Mouse (Mus musculus): ENCODE data around the gene Timm9. TPM values are rescaled to one million over a fixed set of nuclear protein-coding genes. Genes with fewer than 3 reads are reported as not detected.

The Timm9 gene
- total RNA-seq (2021): 10 to 100 TPM; 26.7 to 32.8 TPM
- long read RNA-seq, experiment 1, transcript Timm9-207 (5 exons, 718 nt): major isoform, 8 of 19 reads
- long read RNA-seq, experiment 1, partial matches to known transcripts: 0 of 19 reads
- long read RNA-seq, experiment 1, other reads (novel, unspliced or antisense): 8 of 19 reads
- long read RNA-seq, experiment 2, transcript Timm9-207 (5 exons, 718 nt): major isoform, 6 of 9 reads
- long read RNA-seq, experiment 2, partial matches to known transcripts: 0 of 9 reads
- long read RNA-seq, experiment 2, other reads (novel, unspliced or antisense): 2 of 9 reads

GRCm38 (mm10) chr12:71136130-71136973, at the start of gene Timm9, which contains the start of gene 2700049A03Rik:
TSS of gene Timm9 (minus strand) at chr12:71136684.
TSS of gene 2700049A03Rik (plus strand) at chr12:71136848.
- peak; percentile 69 for DNase-seq

- no peak for DNase-seq
These were observed 47.9 kb upstream of the Timm9 start for GRCm38 (mm10) chr12:71184396-71184795.

DNA sequence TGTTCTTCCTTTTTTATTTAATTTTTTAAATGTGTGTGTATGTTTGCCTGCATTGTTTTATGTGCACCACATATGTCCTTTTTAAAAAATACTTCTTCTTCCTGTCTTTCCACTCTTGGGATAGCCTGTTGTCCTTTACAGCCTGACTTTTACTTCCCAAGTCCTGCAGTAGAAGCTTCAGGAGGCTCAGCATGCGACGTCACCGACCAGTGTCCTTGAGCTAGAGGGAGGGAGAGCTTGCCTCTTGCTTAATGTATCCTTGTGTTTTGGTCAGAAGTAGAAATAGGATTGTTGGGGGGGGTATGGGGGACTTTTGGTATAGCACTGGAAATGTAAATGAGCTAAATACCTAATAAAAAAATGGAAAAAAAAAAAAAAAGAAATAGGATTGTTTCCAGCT, 47.3 kb upstream of the Timm9 start:
- DNase-seq: no peak

DNA sequence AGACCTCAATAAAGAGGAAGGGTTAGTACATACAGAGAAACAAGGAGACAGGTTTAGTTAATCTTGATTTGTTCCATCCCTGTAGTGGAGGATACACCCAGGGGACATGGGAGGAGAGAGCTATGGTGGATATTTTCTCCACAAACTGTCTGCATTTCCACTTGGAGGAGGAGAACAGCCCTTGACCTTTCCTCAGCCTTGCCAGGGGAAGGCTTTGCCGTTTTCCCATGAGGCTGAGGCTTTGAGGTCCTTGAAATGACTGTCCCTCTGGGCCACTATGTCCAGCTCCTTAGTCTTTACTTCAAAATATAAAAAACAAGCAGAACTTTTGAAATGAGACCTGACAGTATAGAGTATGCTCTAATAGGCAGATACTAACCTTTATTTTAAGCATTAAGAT, 33.4 kb upstream of the Timm9 start:
- no peak for DNase-seq

GRCm38 (mm10) chr12:71164410-71164809, 27.9 kb upstream of the Timm9 start:
- DNase-seq: no peak

DNA sequence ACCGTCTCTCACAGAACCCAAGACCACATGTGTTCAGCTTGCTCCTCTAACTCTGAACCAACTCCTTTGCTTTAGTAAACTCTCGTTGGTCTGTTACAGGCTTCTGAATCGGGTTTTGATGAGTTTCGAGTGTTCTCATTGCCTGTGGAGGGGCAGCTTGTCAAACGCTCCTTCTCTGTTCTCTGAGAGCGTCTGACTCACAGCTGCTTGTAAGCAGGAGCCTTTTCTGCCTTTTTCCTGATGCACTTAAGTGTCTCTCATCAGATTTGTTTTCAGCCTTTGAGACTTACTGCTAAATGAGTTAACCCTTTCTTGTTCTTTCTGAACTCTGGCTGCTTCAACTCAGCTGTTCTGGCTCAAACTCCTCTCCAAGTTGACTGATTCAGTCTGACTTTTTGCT, 21.5 kb upstream of the Timm9 start:
- no peak for DNase-seq

DNA sequence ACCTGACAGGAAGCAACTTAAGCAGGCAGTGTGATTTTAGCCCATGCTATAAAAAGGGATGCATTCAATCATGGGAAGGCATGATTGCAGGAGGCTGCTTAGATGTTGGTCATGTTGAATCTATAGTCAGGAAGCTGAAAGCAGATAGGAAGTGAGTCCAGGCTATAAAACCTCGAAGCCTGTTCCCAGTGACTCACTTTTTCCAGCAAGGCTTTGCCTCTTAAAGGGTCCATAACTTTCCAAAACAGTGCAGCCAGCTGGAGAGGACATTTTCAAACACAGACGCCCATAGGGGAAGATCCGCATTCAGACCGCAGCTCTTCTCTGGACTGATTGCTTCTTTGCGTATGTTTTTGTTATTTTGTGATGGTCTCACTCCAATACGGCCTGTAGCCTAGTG, 18.5 kb upstream of the Timm9 start:
- DNase-seq: no peak

GRCm38 (mm10) chr12:71150167-71150566, 13.7 kb upstream of the Timm9 start:
- DNase-seq: no peak

DNA sequence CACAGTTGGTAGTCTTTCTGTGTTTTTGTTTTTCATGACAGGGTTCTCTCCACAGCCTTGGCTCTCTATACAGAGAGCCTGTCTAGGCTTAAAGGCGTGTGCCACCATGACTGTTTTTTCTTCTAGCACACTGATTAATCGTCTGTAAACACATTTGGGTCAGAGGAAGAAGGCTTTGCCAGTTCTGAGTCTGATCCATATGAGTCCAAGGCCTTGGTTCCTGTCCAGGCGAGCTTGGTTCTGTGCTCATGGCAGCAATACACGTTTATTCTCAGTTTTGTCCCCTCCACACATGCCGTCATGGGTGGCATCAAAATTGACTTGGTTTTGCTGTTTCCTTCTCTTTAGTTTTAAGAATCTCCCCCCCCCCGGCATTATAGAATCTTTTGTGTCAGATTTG, 13.0 kb upstream of the Timm9 start:
- DNase-seq: no peak

DNA sequence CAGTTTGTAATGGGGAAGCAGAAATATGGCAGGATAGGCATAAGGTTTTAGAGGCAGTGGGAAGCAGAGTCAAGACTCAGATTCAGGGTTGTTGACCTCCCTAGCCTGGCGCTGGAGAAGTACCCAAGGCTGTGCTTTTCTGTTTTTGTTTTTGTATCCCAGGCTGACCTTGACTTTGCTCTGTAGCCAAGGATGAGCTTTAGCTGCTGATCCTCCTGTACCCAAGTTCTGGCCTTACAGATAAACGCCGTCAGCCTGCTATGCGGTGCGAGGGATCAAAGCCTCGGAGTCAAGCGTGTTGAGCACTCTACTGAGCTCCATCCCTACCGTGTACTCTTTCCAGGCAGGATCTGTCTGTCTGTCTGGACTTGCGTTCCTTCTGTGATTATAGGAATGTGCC, 12.3 kb upstream of the Timm9 start:
- DNase-seq: no peak

DNA sequence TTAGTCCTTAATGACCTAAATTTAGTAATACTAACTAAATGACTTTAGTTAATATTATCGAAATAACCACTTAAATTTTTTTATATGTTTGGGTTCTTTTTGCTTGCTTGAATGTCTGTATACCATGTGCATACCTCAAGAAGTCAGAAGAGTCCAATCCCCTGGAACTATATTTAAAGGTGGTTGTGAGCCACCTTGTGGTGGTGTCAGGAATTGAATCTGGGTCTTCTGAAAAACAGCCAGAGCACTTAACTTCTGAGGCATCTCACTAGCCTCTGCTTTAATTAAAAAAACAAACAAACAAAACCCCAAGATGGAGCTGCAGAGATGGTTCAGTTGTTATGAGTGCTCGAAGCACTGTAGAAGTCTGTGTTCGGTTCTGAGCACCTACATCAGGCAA, 11.2 kb upstream of the Timm9 start:
- DNase-seq: peak; percentile 32

DNA sequence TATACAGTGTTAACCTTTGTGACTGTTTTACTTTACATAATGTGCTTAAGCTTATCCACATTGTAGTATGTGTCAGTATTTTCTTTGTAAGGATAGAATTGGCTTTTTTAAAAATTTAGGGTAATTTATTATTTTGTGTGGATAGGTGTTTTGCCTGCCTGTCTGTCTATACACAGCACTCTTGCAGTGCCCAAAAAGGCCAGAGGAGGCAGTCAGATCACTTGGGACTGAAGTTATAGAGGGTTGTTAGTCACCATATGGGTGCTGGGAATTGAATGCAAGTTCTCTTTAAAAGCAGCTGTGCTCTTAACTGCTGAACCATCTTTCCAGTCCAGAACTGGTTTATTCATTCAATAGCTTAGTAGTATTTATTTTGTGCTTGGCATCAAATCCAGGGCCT, 4.7 kb upstream of the Timm9 start:
- DNase-seq: no peak

DNA sequence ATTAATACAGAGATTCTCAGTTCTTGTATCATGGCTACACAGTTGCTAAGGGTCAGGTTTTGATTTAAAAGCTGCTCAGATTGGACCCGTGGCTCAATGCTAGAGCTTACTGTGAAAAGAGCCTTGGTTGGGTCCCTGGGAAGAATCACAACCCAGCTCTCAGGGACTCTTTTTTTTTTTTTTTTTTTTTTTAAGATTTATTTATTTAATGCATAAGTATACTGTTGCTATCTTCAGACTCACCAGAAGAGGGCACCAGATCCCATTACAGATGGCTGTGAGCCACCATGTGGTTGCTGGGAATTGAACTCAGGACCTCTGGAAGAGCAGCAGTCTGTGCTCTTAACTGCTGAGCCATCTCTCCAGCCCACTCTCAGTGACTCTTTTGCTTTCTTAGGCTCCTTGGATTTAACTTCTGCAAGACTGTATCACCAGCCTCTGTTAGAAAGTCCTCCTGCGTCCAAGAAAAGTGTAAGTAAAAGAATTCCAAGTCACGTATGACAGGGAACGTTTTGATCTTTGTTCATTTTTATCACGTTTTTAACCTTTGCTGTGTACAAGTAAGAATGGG, 2.9 kb upstream of the Timm9 start:
- no peak for DNase-seq

- DNase-seq: no peak
These were observed 1.2 kb upstream of the Timm9 start for GRCm38 (mm10) chr12:71137686-71138085.

- DNase-seq: peak; percentile 85
These were observed 549 bp upstream of the Timm9 start for GRCm38 (mm10) chr12:71136974-71137491.

GRCm38 (mm10) chr12:71135581-71135980, 903 bp downstream of the Timm9 start:
- DNase-seq: no peak

GRCm38 (mm10) chr12:71123286-71123685, 13.2 kb downstream of the Timm9 start:
- no peak for DNase-seq

DNA sequence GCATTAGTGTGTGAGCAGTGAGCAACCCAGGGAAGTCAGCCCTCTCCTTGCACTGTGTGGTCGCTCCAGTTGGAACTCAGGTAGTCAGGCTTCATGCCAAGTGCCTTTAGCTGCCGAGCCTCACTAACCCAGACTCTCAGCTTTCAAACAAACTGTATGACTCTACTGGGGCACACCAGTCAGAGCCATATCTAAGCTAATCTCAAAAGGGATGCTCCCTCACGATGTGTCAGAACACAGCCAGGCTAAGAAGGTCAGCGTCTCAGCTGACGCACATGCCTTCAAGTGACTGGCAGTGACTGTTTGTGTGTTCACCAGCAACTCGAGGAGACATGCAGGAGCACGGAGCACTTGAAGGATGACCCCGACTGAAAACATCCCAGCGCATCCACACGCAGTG, 13.8 kb downstream of the Timm9 start:
- no peak for DNase-seq

- no peak for DNase-seq
These were observed 20.1 kb downstream of the Timm9 start for GRCm38 (mm10) chr12:71116411-71116810.

DNA sequence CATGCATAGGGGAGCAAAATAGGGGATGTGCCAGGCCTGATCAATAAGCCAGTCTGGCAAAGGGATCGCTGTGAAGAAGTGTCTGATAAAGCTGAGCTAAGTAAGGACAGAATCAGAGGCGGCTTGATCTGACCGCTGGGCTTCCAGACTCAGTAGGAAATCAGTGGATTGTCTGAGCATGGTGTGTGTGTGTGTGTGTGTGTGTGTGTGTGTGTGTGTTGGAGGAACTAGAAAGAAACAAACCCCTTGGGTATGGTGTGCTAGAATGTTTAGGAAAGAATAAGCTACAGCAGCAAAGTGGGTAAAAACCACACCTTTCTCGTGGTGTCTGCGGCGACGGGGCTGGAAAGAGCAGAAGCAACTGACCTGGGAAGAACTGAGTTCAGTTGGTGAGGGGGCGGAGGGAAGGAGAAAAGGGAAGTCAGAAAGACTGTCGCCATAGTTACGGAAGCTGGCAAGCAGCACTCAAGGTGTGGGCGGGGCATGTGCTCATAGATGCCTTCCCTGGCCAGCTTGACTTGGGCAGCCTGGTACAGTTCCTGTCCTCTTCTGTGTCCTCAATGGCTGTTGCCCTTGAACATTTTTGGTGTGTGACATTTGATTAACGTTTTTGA, 22.7 kb downstream of the Timm9 start:
- no peak for DNase-seq

DNA sequence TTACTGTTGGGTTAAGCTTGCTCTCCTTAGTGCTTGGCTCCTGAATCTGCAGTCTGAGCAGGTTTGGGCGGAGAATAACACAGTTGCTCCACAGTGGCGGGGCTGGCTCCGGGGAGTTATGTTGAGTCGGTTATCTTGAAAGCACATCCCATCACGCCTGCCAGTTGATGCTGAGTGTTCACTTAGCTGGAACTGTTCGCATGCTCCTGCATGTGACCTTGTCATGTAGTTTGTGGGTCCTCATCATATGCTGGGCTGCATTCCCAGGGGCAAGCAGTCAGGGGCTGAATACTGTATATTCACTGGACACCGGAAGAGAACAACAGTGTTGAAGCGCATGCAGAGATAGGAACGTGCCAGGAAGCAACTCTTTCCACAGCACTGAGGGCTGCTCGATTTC, 23.4 kb downstream of the Timm9 start:
- no peak for DNase-seq

DNA sequence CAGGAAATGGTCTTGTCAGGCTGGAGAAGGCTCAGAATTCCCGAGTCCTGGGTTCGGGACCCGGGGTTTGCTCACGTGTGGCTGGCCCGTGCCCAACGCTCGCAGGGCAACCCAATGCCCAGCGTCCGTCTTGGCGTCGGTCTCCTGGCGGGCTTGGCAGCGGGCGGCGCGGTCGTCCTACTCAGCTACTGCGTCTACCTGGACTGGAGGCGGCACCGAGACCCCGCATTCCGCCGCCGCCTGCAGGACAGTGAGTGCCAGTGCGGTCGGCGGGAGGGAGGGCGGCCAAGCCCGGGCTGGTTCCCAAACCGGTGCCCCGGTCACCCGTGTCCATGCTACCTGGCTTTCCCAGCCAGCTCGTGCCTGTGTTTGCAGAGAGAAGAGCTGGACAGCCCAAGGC, 25.2 kb downstream of the Timm9 start, which contains the start of gene Tomm20l:
Tomm20l (plus strand) TSS at position 98 of the 400 bp plus-strand sequence.
- DNase-seq: peak; percentile 28
